Mouse (Mus musculus) heart, adult 18-20 months (tissue): Measurements from ENCODE around the gene Suz12. TPM values are rescaled to one million over a fixed set of nuclear protein-coding genes. Genes with fewer than 3 reads are reported as not detected.

Source experiments
- DNase-seq, 2 experiments: peaks; one replicate each; pipeline ENCODE4 v3.0.0; 2021 to 2022; ENCODE audit warnings: mixed read lengths in 1 of 2
- total RNA-seq, 2 experiments: library from RNA; stranded (reverse); gene quantifications; 2 replicates each; pipeline ENCODE4 v1.2.3; 2021

The Suz12 gene
- total RNA-seq, 2 experiments from 2014 or later: 28.2 to 28.8 TPM

- DNase-seq: no peak
Measured at GRCm38 (mm10) chr11:80075608-80076277, 82.8 kb downstream of the Suz12 start.

GRCm38 (mm10) chr11:80077784-80078545 lies 85.1 kb downstream of the Suz12 start:
- no peak for DNase-seq

- DNase-seq: no peak
Measured at GRCm38 (mm10) chr11:80078831-80079230, 85.9 kb downstream of the Suz12 start.

- DNase-seq: no peak
Measured at GRCm38 (mm10) chr11:80079751-80080150, 86.8 kb downstream of the Suz12 start.

- peak in 1 of 2 experiments; percentile 70 for DNase-seq
Measured at GRCm38 (mm10) chr11:80080381-80080825, 87.5 kb downstream of the Suz12 start.

- DNase-seq: peak; percentile 94 to 96
Measured at GRCm38 (mm10) chr11:80080826-80081728, 88.2 kb downstream of the Suz12 start, which contains the start of gene Crlf3. Gene Crlf3, minus strand, starts transcription at chr11:80080991.

- no peak for DNase-seq
Measured at GRCm38 (mm10) chr11:80081786-80082319, 88.9 kb downstream of the Suz12 start.

Other genes with a start within 250 kb of the Suz12 start
- 10 to 100 TPM; 25.1 to 28.0 TPM for gene Utp6, start 30.7 kb upstream of the Suz12 start, total RNA-seq
- gene Crlf3, start 87.9 kb downstream of the Suz12 start, total RNA-seq: 10 to 100 TPM; 11.5 to 12.1 TPM
- gene Atad5, start 96.3 kb downstream of the Suz12 start, total RNA-seq: under 1 TPM; 0.77 to 0.87 TPM
- 10 to 100 TPM; 28.8 to 29.8 TPM for gene Tefm, start 149.1 kb downstream of the Suz12 start, total RNA-seq
- gene Adap2, start 161.0 kb downstream of the Suz12 start, total RNA-seq: 10 to 100 TPM; 10.0 to 10.8 TPM
- gene Rnf135, start 190.7 kb downstream of the Suz12 start, total RNA-seq: 1 to 10 TPM; 5.4 to 5.7 TPM
- 10 to 100 TPM; 59.0 to 64.3 TPM for gene Rhot1, start 215.9 kb downstream of the Suz12 start, total RNA-seq